Mouse (Mus musculus) adrenal gland (tissue): Measurements from ENCODE around the gene Zfp61.

ENCODE experiments used
- intact Hi-C: fragments of 180-260 bp; cut with DNase I; formaldehyde crosslinking; loops from one replicate; pipeline ENCODE4 v1.15.1; 2025
- long read RNA-seq, 2 experiments: library from polyadenylated mRNA; unstranded; transcript quantifications; one replicate each; pipeline ENCODE4 v2.0.0; 2020; ENCODE audit warnings: borderline replicate concordance in 1 of 2; ENCODE audit not compliant: insufficient replicate concordance in 1 of 2

Gene Zfp61
- long read RNA-seq, experiment 1, transcript Zfp61-201 (7 exons, 2,480 nt), result major isoform, 7 of 7 reads
- long read RNA-seq, experiment 1, partial matches to known transcripts, result 0 of 7 reads
- long read RNA-seq, experiment 1, other reads (novel, unspliced or antisense), result 0 of 7 reads
- long read RNA-seq, experiment 2, transcript Zfp61-201 (7 exons, 2,480 nt), result major isoform, 7 of 8 reads
- long read RNA-seq, experiment 2, partial matches to known transcripts, result 1 of 8 reads
- long read RNA-seq, experiment 2, other reads (novel, unspliced or antisense), result 0 of 8 reads

DNA sequence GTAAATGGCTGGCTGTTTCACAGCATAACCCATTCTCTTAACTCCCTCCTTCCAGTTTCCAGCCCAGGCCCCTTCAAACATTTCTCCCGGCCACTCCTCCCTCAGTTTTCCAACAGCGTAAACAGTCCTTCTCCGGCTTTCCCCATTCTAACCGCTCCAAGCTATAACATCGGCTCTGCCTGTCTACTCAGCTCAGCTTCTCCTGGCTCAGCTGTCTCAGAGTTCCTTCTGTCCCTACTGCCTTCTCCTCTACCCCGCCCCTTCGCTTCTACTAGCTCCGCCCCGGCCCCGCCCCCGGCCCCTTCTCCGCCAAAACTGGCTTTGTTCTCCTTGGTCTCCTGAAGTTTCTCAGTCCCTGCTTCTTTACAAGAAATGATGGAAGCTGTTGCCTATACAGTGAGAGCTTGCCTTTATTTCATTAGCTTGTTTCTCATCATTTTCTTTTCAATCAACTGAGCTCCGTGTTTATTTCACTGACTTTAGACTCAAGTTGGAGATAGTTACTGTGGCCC is at the start of gene Zfp61:
Gene Zfp61, minus strand, starts transcription at position 462 of the 512 bp plus-strand sequence.
- intact Hi-C loops, result no loop called here

DNA sequence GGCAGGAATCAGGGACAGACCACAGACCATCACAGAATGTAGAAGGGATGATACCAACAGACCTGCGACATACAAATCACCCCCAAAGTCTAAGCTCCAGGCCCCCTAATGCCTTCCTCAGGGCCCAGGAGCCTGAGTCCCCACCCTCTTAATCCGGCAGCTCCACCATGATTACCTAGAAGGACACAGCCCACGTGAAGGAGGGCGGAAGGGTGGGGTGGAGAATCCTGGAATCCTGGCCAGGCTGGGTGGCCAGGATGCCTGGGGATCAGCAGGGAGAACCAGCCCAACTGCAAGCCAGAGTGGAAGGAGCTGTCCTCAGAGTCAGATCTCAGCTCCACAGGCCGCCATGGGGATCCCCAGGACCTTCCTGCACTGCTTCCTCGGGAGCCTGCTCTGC is 47.9 kb upstream of the Zfp61 start, which contains the start of gene Lypd5:
Gene Lypd5, plus strand, starts transcription at position 301 of the 400 bp plus-strand sequence.
- intact Hi-C loops, result no loop called here

DNA sequence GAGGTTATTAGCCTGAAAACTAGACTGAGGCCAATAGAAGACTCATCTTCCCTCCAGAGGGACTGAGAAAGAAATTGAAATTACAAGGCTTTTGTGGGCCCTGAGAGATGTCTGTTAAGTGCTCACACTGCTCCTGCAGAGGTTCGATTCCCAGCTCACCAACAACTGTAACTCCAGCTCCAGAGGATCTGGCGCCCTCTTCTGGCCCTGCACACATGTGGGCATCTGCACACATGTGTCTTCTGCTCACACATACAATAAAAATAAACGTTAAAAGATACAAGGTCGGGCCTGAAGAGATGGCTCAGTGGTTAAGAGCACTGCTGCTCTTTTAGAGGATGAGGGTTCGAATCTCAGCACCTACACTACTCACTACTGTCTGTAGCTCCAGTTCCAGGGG is 45.4 kb upstream of the Zfp61 start:
- intact Hi-C loops, result no loop called here

DNA sequence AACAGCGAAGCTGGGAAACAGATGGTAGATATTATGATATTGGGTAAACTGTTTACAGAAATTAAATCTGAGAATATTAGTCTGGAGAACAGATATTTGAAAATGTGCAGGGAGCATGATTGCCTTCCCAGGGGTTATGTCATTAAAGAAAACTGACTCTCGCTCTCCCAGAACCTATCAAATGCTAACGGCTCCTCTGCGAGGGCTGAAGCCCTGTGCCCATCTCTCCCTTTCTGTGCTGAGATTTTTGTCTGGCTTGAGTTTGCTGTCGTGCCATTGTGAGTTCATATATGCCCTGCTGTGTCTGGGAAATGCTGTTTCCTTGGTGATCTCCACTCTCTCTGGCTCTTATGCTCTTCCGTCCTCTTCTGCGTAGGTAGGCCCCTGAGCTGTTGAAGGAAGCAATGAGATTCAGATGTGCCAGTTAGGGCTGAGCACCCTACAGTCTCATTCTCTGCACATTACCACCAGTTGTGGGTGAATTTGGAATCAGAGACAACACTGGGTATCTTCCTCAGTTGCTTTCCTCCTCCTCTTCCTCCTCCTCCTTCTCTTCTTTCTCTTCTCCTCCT is 42.8 kb upstream of the Zfp61 start:
- intact Hi-C loops, result no loop called here

DNA sequence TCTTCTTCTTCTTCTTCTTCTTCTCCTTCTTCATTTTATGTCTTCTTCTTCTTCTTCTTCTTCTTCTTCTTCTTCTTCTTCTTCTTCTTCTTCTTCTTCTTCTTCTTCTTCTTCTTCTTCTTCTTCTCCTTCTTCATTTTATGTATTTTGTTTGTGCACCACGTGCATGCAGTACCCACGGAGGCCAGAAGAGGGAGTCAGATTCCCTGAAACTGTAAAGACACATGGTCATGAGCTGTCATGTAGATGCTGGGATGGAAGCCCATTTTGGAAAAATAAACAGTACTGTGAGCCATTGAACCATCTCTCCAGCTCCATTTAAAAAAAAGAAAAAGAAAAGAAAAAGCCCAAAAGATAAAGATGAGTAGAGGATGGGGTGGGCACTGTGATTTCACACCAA is 37.2 kb upstream of the Zfp61 start:
- intact Hi-C loops, result no loop called here

DNA sequence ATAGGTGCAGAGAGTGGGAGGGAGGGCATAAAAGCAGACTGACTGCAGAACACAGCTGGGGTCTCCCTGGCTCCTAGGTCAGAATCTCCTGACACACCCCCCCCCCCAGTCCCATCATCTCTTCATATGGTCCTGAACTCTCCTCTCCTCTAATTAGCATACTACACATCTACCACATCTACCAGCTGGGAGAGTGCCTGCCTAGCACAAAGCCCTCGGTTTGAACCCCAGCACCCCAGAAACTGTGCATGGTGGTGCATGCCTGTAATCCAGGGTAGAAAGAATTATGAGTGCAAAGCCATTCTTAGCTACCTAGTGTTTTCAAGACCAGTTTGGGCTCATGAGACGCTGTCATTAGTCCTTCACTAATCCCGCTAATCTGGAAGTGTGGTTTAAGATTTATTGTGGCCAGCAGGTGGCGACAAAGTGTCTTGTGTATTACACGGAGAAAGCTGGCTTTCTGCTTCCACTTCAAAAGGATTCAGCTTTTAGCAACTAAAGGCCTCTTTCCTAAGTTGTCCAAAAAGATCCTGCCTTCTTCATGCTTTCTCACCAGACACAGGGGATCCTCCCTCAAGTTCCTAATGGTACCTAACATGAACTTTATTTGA is 34.8 kb upstream of the Zfp61 start:
- intact Hi-C loops, result loop anchor here (2.0 kb wide), 1 partner anchor 49 kb away; no protein-coding TSS in a partner anchor

DNA sequence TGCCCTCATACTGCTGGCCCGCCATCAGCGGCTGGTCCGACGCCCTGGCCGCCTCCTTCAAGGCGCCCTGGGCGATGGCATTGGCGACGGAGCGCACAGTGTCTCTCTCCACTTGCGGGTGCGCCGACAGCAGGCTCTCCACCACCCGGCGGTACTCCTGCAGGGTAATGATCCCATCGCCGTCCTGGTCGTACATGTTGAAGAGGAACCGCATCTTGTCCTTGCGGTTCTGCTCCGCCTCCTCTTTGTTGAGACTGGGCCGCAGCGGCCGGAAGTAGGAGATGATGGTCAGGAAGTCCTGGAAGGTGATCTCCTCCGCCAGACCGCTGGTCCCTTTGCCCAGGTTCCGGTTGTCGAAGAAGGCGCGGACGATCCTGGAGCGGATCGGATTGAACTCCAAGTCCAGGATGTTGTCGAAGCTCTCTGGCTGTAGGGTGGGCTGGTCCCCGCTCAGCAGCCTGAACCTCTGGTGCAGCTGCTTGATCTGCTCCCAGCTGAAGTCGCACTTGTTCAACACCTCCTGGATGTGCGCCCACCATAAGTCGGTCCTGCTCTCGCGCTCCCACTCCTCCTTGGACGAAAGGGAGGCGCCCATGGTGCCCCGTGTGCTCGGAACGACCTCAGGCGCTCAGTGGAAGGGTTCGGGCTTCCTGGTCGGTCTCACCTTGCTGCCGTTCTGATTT is 32.4 kb upstream of the Zfp61 start, which contains the start of gene Tescl:
Gene Tescl, minus strand, starts transcription at position 633 of the 683 bp plus-strand sequence.
- intact Hi-C loops, result no loop called here

DNA sequence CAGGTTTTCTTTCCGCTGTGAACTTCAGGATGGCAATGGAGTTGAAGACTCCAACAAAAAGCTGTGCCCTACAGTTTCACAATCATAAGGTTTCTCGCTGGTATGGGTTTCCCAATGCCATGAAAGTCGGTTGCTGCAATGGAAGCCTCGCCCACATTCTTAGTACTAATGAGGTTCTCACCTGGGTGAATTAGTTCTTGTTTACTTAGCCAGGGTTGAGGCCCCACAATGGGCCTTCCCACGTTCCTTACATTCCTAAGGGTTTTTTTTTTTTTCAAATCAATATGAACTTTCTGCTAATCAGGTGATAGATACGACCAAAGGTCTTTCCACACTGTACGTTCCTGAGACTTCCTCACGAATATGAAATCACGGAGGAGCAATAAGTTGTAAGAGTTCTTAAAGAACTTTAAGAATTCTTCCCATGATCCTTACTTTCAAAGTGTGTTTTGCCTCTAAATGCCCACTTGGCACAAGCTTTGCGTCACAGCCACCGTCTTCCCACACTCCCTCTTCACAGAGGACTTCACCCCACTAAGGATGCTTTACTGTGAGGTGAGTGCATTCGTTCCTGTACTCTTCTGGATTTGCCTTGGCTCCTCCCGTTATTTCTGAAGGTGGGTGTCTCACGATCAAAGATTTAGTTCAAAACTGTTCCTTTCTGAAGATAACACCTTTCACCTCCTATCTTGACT is 26.4 kb upstream of the Zfp61 start:
- intact Hi-C loops, result no loop called here

DNA sequence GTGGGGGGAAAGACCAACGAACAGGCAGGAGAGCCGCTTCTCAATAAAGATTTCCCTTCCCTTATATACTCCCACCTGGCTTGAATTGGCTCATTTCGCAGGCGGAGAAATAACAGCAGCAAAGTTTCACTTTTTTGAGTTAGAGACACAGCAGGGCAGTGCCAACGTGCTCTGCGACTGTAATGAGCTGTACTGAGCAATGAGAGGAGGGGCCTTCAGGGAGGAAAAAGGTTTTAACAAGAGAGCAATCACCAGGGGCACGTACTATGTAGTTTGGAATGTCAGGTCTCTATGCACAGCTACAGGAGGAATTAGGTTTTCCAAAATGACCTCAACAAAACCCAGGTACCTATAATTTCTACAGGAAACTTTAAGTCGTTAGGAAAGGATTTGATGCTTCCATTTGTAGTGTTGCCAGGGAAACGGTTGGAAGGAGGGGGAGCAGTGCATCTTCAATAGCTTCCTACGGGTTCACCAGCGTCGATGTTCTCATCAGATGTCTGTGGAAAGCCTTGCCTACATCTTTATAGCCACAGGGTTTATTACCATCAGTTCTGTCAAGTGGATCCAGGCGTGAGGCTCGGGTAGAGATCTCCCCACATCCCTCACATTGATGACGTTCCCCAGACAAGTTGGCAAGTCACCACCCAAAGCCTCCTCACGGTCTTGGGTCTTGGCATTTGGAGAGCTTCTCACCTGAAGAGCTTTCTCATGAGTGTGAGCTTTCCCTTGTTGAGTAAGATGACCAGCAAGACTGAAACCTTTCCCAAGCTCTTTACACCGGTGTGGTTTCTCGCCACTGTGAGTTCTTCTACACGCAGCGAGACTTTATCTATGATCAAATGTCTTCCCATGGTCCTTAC is 25.5 kb upstream of the Zfp61 start:
- intact Hi-C loops, result no loop called here

DNA sequence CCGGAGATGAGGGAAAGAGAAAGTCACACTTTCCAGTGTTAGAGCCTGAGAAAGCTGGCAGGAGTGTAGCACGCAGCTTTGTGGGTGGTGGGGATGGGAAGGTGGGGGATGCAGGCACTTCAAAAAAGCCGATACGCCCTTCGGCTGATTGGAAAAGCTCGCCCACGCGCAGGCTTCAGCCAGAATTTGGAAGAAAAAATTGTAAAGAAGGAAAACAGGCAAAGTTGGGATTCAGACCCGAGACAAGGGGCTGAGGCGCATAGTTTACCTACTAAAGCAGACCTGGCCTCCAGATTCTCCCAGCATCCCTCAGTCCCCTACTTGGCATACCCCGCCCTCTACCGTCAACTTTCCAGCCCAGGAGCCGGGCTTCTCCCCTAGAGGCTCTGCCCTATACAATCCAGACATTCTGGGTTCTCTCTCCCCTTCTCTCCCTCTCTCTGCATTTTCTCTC is 24.7 kb upstream of the Zfp61 start:
- intact Hi-C loops, result no loop called here

DNA sequence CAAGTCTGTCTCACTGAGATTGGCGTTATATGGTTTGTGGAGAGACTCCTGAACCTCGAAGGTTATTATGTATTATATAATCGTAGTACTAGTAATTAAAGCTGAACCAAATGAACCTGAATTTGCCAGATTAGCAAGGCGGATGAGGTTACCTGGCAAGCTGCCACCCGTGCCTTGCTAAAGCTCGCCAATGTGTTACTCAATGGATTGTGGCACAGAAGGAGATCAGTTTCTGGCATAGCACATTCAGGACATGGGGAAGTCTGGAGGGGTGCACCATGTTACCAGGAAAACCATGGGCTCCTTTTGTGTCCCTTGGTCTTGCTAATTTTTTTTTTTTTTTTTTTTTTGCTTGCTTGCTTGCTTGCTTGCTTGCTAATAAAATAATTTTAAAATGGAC is 24.2 kb upstream of the Zfp61 start:
- intact Hi-C loops, result no loop called here

DNA sequence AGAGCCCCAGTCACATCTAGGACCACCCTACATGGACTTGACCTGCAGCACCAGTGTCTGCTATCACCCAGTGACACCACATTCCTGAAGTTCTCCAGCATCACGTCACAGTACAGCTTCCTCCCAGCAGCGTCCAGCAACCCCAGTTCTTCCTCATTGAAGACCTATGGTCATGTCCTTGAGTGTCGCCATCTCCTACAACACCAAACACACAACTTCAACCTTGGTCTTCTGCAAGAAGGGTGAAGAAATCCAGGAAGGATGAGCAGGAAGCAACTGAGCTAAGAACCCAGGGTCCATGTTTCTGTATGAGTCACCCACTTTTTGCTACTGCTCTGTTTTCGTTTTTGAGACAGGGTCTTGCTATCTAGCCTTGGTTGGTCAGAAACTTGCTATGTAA is 21.6 kb upstream of the Zfp61 start:
- intact Hi-C loops, result no loop called here

DNA sequence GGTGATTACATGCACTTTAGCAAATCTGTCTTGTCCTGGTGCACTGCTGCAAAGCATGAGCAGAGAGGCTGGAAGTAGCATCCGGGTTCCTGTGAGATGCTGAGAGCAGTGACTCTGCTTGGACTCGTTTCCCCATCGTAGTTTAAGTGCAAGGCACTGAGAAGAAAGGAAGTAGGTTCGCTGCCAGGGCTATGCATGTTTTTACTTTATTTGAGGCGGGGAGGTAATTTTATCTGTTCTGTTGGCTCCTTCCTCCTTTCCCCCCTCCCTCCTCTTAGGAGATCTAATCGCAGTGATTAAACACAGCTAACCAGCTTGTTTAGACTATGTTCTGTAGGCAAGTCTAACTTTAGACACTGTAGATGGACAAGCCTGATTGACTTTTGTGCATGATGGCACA is 17.9 kb upstream of the Zfp61 start:
- intact Hi-C loops, result no loop called here

DNA sequence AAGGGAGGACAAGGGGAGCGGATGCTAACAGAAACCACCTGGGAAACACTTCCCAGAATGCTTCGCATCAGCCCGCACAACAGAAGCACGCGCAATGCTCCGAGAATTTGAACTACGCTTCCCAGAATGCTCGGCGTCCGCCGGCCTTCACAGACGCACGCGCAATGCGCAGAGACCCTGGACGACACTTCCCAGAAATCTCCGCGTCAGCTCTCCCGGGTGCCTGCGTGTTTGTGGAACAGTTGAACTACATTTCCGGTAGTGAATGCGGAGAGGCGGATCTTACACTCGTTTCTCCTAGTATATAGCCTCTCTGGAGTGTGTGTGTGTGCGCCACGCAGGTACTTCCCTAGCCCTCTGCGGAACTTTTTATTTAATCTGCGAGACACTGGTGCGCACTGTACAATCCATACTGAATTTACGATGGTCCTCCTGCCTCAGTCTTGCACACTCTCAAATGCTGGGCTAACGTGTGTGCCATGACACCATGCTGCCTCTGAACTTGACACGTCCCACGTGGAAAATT is 15.6 kb upstream of the Zfp61 start, which contains the start of gene Zfp94:
Gene Zfp94, minus strand, starts transcription at position 100 of the 526 bp plus-strand sequence.
- intact Hi-C loops, result no loop called here

DNA sequence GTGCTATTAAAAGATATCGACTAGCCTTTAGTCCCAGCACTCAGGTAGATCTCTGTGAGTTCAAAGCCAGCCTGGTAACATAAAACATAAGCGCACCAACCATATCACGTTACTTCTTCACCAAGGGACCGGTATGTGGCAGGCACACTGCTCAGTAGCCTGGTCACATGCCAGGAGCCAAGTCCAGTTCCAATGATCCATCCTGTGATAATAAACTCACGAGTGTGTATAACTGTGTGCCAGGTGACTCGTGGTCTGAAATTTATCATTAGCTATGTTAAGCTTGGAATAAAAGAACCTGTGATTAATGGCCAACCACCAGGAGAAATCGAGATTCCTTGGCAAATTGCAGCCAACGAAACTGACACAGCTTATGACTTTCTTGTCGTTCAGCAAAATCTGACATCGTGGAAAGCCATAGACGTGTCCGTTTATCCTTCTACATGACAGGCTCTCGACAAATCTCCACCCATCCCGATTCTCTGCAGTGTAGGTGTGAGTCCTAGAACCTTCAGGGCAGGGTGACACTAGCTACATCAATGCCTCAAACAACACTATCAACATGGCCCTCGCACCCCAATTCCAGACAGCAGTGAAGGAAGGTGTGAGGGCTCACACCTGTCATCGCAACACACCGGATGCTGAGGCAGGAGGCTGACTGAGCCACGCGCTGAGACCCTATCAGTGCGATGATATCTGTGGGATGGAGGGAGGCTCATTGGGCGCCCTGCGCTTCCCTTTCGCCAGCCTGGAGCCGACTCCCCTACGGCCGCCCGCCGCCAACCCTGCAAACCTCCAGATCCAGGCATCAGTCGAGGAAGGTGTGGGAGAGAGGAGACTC is 14.9 kb upstream of the Zfp61 start:
- intact Hi-C loops, result no loop called here

DNA sequence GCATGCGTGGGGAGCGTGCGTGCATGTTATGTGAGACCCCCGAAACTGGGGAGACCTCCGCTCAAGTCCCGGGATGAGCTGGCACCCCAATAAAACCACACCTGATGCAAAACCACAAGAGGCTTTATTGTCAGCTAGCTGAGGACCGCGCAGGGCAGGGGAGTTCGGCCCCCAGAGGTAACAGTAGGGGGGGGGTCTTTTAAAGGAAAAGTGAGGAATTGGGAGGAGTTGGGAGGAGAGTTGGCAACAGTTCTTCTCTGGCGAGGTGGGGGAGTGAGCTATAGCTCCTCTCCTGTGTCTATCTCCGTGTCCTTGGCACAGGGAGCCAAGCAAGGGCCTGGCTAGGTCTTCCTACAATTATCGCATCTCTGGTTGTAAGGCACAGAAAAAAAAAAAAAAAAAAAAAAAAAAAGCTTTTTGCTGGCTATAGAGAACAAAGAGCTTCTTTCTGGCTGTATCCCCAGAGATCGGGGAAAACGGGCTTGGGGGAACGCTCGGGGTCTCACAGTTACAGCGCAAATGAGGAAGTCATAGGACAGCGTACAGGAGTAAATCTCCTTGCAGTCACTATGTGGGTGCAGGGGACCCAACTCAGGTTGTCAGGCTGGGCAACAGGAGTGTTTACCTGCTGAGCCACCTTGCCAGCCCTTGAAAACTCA is 1.1 kb downstream of the Zfp61 start:
- intact Hi-C loops, result loop anchor here (10.0 kb wide), 3 partner anchors 185 to 335 kb away; partner anchors contain the start of genes Zfp112 and Zfp180

DNA sequence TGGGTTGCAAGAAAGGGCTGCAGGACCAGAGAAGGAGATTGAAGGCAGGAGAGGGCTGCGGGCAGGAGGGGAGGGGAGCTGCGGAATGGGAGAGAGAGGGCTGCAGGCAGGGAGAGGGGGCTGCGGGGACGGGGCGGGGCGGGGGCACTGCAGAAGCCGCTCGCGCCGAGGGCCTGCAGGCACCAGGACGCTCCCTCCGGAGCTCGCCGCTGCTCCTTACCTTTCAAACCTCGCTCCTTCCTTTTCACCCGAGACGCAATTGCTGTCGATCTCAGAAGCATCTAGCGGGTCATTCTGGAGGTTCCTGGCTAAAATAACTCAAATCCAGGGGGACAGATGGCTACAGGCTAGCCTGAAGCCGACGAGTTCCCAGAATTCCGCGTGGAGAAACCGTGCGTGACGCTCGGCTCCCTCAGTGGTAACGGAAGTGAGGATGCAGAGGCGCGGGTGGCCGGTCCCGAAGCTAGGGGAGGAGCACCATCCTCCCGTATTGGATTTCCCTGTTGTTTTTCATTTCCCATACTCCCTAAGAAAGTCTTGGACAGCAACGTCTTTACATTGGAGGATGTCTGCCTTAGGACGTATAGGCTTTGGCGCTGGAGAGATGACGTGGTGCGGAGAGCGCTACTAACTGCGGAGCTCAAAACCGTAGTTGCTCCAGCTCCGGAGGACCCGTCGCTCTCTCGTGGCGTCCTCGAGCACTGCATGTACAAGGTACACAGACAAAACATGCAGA is 1.9 kb downstream of the Zfp61 start:
- intact Hi-C loops, result loop anchor here (10.0 kb wide), 3 partner anchors 184 to 334 kb away; partner anchors contain the start of genes Zfp112 and Zfp180
